Mouse (Mus musculus) cortical plate, adult 2 months (tissue): ENCODE measurements around the gene Abhd6.

Experiments used
- CTCF ChIP-seq: fragments of 200-500 bp; IDR thresholded peaks from 2 replicates; pipeline ENCODE4 v1.5.1; 2011; ENCODE audit warnings: mild to moderate bottlenecking, control low read depth, low read length; ENCODE audit not compliant: insufficient read depth; ENCODE audit errors: extremely low read depth
- POLR2A ChIP-seq: fragments of 200-500 bp; IDR thresholded peaks from 2 replicates; pipeline ENCODE4 v1.6.1; 2011; ENCODE audit warnings: mild to moderate bottlenecking, low read length, control low read depth; ENCODE audit not compliant: insufficient read depth; ENCODE audit errors: extremely low read depth

GRCm38 (mm10) chr14:8034561-8034960 lies 31.9 kb downstream of the Abhd6 start:
- no peak for TF ChIP-seq CTCF
- no peak for TF ChIP-seq POLR2A
